Mouse (Mus musculus) thymus, postnatal 10 days (tissue): ENCODE data around the gene Ccl8.

Experiments
- DNase-seq, 2 experiments: peaks; one replicate each; pipeline ENCODE4 v3.0.0; 2021; ENCODE audit warnings: low spot score in 2 of 2

Ccl8 gene

GRCm38 (mm10) chr11:82114885-82115284, at the start of gene Ccl8:
TSS of gene Ccl8 (plus strand) at chr11:82115185.
- DNase-seq = no peak

GRCm38 (mm10) chr11:82066953-82067571, 47.9 kb upstream of the Ccl8 start:
- no peak for DNase-seq

- DNase-seq = no peak
Observed at GRCm38 (mm10) chr11:82071076-82071475, 43.9 kb upstream of the Ccl8 start.

GRCm38 (mm10) chr11:82072374-82072773, 42.6 kb upstream of the Ccl8 start:
- no peak for DNase-seq

- no peak for DNase-seq
Observed at GRCm38 (mm10) chr11:82072984-82073383, 42.0 kb upstream of the Ccl8 start.

- no peak for DNase-seq
Observed at GRCm38 (mm10) chr11:82073686-82074085, 41.3 kb upstream of the Ccl8 start.

- no peak for DNase-seq
Observed at GRCm38 (mm10) chr11:82077031-82077430, 38.0 kb upstream of the Ccl8 start.

- DNase-seq = no peak
Observed at GRCm38 (mm10) chr11:82078136-82078730, 36.8 kb upstream of the Ccl8 start.

GRCm38 (mm10) chr11:82080865-82081264, 34.1 kb upstream of the Ccl8 start:
- no peak for DNase-seq

GRCm38 (mm10) chr11:82084360-82084759, 30.6 kb upstream of the Ccl8 start:
- DNase-seq = no peak

GRCm38 (mm10) chr11:82099511-82100323, 15.3 kb upstream of the Ccl8 start:
- DNase-seq = no peak

GRCm38 (mm10) chr11:82101087-82101486, 13.9 kb upstream of the Ccl8 start:
- DNase-seq = no peak

- DNase-seq = no peak
Observed at GRCm38 (mm10) chr11:82101529-82101928, 13.5 kb upstream of the Ccl8 start, which contains the start of gene Ccl12. TSS of gene Ccl12 (plus strand) at chr11:82101845.

- DNase-seq = no peak
Observed at GRCm38 (mm10) chr11:82109611-82110010, 5.4 kb upstream of the Ccl8 start.

GRCm38 (mm10) chr11:82110372-82111248, 4.4 kb upstream of the Ccl8 start:
- DNase-seq = no peak

- DNase-seq = no peak
Observed at GRCm38 (mm10) chr11:82116041-82116440, 1.1 kb downstream of the Ccl8 start.

GRCm38 (mm10) chr11:82132977-82133376, 18.0 kb downstream of the Ccl8 start:
- no peak for DNase-seq

- DNase-seq = no peak
Observed at GRCm38 (mm10) chr11:82136196-82136595, 21.2 kb downstream of the Ccl8 start.

- DNase-seq = no peak
Observed at GRCm38 (mm10) chr11:82139492-82140094, 24.6 kb downstream of the Ccl8 start.

GRCm38 (mm10) chr11:82159126-82159525, 44.1 kb downstream of the Ccl8 start:
- DNase-seq = no peak

- no peak for DNase-seq
Observed at GRCm38 (mm10) chr11:82163285-82163684, 48.3 kb downstream of the Ccl8 start.
